9 mouse cellular contexts compared by ENCODE assay signal in genomic region chr14:121348256-121348655, GRCm38 (mm10). TPM values are rescaled to one million over a fixed set of nuclear protein-coding genes. Genes with fewer than 3 reads are reported as not detected.
DNase-seq lines count a peak whose midpoint lies in the region; ATAC-seq and TF ChIP-seq lines count a peak whose summit lies in the region.
"Had no signal": no experiment of that assay in that cellular context is flagged by ENCODE, and none has a peak within 500 bp of the region (broad histone marks: within the 10 kb centered on the region; RNA-seq: fewer than 3 reads in every experiment).

No protein-coding gene starts in this region.

- H3K4me2 ChIP-seq in hindbrain, embryonic 11.5 days (replicated peaks; ENCODE audit: low read depth, low read length), result no peak overlapping the region
- no peak overlapping the region for H3K4me2 ChIP-seq in limb, embryonic 15.5 days

- intact Hi-C loops in heart, postnatal 10 days (cut with DNase I), result no loop called here
- intact Hi-C loops in left cerebral cortex, postnatal 14 days (cut with DNase I), result no loop called here

- TF ChIP-seq POLR2A in brain, embryonic 14.5 days (IDR thresholded peaks at IDR 0.05; ENCODE audit: borderline replicate concordance, extremely low read depth, insufficient read depth, insufficient read length, poor library complexity, severe bottlenecking), result no peak

- no peaks in the 10 kb centered on the region for H3K9me3 ChIP-seq in hindbrain, embryonic 10.5 days
- no peaks in the 10 kb centered on the region for H3K9me3 ChIP-seq in hindbrain, embryonic 11.5 days (ENCODE audit: control insufficient read depth, low read length)
- no peaks in the 10 kb centered on the region for H3K9me3 ChIP-seq in limb, embryonic 15.5 days
- H3K9me3 ChIP-seq: G1E had no signal

- H3K4me1 ChIP-seq in hindbrain, embryonic 10.5 days (replicated peaks), result peaks cover 37% of the 10 kb centered on the region
- no peaks in the 10 kb centered on the region for H3K4me1 ChIP-seq in hindbrain, embryonic 11.5 days (replicated peaks; ENCODE audit: control insufficient read depth, insufficient read depth, low read length)
- peaks cover 53% of the 10 kb centered on the region for H3K4me1 ChIP-seq in limb, embryonic 15.5 days

- no peaks in the 10 kb centered on the region for H3K36me3 ChIP-seq in hindbrain, embryonic 10.5 days
- no peaks in the 10 kb centered on the region for H3K36me3 ChIP-seq in hindbrain, embryonic 11.5 days (ENCODE audit: control insufficient read depth, insufficient read depth, low read length)
- H3K36me3 ChIP-seq in limb, embryonic 15.5 days, result no peaks in the 10 kb centered on the region

- no peak for TF ChIP-seq CTCF in brain, embryonic 14.5 days (IDR thresholded peaks at IDR 0.05; ENCODE audit: borderline replicate concordance, extremely low read depth, insufficient read depth, insufficient read length)

- no peaks in the 10 kb centered on the region for H3K27me3 ChIP-seq in hindbrain, embryonic 10.5 days (ENCODE audit: insufficient read depth, poor library complexity, severe bottlenecking)
- no peaks in the 10 kb centered on the region for H3K27me3 ChIP-seq in hindbrain, embryonic 11.5 days (ENCODE audit: control insufficient read depth, insufficient read depth, low read length)
- H3K27me3 ChIP-seq in limb, embryonic 15.5 days, result no peaks in the 10 kb centered on the region

- ATAC-seq in hindbrain, embryonic 11.5 days (ENCODE audit: low FRiP score), result no peak
- 0 out of 2 replicates have a peak, but pooled peaks have one; percentile 26 for ATAC-seq in limb, embryonic 15.5 days (ENCODE audit: insufficient number of reproducible peaks, low FRiP score, low TSS enrichment, low read depth)

- no peak overlapping the region for H3K4me3 ChIP-seq in hindbrain, embryonic 10.5 days
- no peak overlapping the region for H3K4me3 ChIP-seq in hindbrain, embryonic 11.5 days (ENCODE audit: low read depth, low read length)
- H3K4me3 ChIP-seq in limb, embryonic 15.5 days, result no peak overlapping the region

- WGBS in hindbrain, embryonic 10.5 days, result 76% methylated on average over 8 of the region's 8 CpGs
- 75% methylated on average over 8 of the region's 8 CpGs for WGBS in hindbrain, embryonic 11.5 days
- WGBS in limb, embryonic 15.5 days, result 38% methylated on average over 8 of the region's 8 CpGs

- H3K27ac ChIP-seq in hindbrain, embryonic 10.5 days, result no peak overlapping the region
- no peak overlapping the region for H3K27ac ChIP-seq in hindbrain, embryonic 11.5 days (ENCODE audit: low read depth, low read length)
- no peak overlapping the region for H3K27ac ChIP-seq in limb, embryonic 15.5 days

- no peak overlapping the region for H3K9ac ChIP-seq in hindbrain, embryonic 11.5 days (ENCODE audit: low read depth, low read length)
- no peak overlapping the region for H3K9ac ChIP-seq in limb, embryonic 15.5 days

- DNase-seq in hindbrain, embryonic 10.5 days (ENCODE audit: low spot score), result peak; percentile 14
- DNase-seq in hindbrain, embryonic 11.5 days (ENCODE audit: low spot score), result no peak
- peak; percentile 61 for DNase-seq in brain, embryonic 14.5 days (ENCODE audit: low read depth)
- peak; percentile 67 to 74 for DNase-seq in heart, postnatal 10 days
- DNase-seq in left cerebral cortex, postnatal 14 days (ENCODE audit: low spot score in 2 of 2), result no peak
- no peak for DNase-seq in thymus, postnatal 14 days
- no peak for DNase-seq in layer of hippocampus, adult 9-11 months

RNA-seq across cellular contexts. Expression of gene Stk24, which starts 31.6 kb away (rescaled TPM):
- 32.8 and 36.2 TPM in 2 replicates for polyA plus RNA-seq in hindbrain, embryonic 10.5 days (2016; fragmentation: Nextera tagmentation; extraction: Ambion mirVana)
- 33.3 and 37.2 TPM in 2 replicates for polyA plus RNA-seq in hindbrain, embryonic 11.5 days (2014; fragmentation: Nextera tagmentation; extraction: Ambion mirVana)
- 26.2 and 29.7 TPM in 2 replicates for polyA plus RNA-seq in brain, embryonic 14.5 days (2012; rRNA removed)
- total RNA-seq in heart, postnatal 10 days (2021), result 10 to 100 TPM; 86.3 to 96.3 TPM
- 34.9 and 42.0 TPM in 2 replicates for polyA plus RNA-seq in limb, embryonic 15.5 days (2015; fragmentation: Nextera tagmentation; extraction: Ambion mirVana)
- 10 to 100 TPM; 49.5 to 50.0 TPM for total RNA-seq in left cerebral cortex, postnatal 14 days (2021)

Comparison
In these comparisons a context has a peak if more than half of its experiments do, and no peak if none do; other contexts are left out.
1. DNase-seq: peak in hindbrain, embryonic 10.5 days (single experiment), brain, embryonic 14.5 days (single experiment) and heart, postnatal 10 days (2 of 2); none in hindbrain, embryonic 11.5 days (single experiment), left cerebral cortex, postnatal 14 days (0 of 2), thymus, postnatal 14 days (single experiment) and layer of hippocampus, adult 9-11 months (single experiment).